Mouse (Mus musculus): ENCODE measurements around the gene Smarca2. TPM values are rescaled to one million over a fixed set of nuclear protein-coding genes. Genes with fewer than 3 reads are reported as not detected.

The Smarca2 gene
- polyA plus RNA-seq, 1 experiment from 2014 or later: 49.4 TPM

DNA sequence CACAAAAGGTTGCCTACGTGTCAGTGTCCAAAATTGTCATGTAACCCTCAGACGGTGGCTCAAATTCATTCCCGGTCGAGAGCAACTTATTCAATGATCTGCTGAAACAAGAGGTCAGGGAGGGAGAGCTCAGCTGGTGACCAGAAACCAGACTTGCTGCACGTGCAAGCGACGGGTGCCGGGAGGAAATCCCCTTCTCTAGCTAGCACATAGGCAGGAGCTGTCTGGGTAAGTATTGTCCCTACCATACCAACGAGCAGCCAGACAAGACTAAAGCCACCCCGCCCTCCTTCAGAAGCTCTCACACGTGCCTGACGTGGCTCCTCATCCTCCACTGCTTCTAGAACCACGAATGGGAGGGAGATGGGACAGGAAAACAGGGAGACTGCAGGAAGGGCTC is 154.4 kb downstream of the Smarca2 start:
- Histone ChIP-seq H3K36me3 (ENCODE audit: control insufficient read depth, insufficient read depth, low read length) (no peaks in the 10 kb centered on the region), H3K27me3 (ENCODE audit: control insufficient read depth, insufficient read depth, low read length) (no peaks in the 10 kb centered on the region), H3K4me3 (replicated peaks; ENCODE audit: low read length) (no peak overlapping the region), H3K4me2 (ENCODE audit: low read depth, low read length) (no peak overlapping the region), H3K9ac (ENCODE audit: low read length) (no peak overlapping the region), H3K9me3 (replicated peaks; ENCODE audit: control insufficient read depth, low read length) (no peaks in the 10 kb centered on the region), H3K27ac (ENCODE audit: low read length) (no peak overlapping the region), H3K4me1 (ENCODE audit: control insufficient read depth, insufficient read depth, low read length) (no peaks in the 10 kb centered on the region; the same call in 1 of the 2 replicates)
- 77% methylated on average over 13 of the region's 13 CpGs for WGBS
- ATAC-seq (ENCODE audit: insufficient read depth, low FRiP score): no peak

- no peak overlapping the region for H3K4me2 ChIP-seq (ENCODE audit: low read depth, low read length)
- no peak overlapping the region for H3K27ac ChIP-seq (ENCODE audit: low read length)
- H3K4me3 ChIP-seq (replicated peaks; ENCODE audit: low read length): no peak overlapping the region
- no peaks in the 10 kb centered on the region for H3K36me3 ChIP-seq (ENCODE audit: control insufficient read depth, insufficient read depth, low read length)
- H3K9me3 ChIP-seq (replicated peaks; ENCODE audit: control insufficient read depth, low read length): no peaks in the 10 kb centered on the region
- H3K4me1 ChIP-seq (ENCODE audit: control insufficient read depth, insufficient read depth, low read length): no peaks in the 10 kb centered on the region; the same call in 1 of the 2 replicates
- H3K9ac ChIP-seq (ENCODE audit: low read length): no peak overlapping the region
- H3K27me3 ChIP-seq (ENCODE audit: control insufficient read depth, insufficient read depth, low read length): no peaks in the 10 kb centered on the region
- ATAC-seq (ENCODE audit: insufficient read depth, low FRiP score): no peak
Measured at GRCm38 (mm10) chr19:26761257-26761656, 156.4 kb downstream of the Smarca2 start.

- WGBS: 84% methylated on average over 7 of the region's 7 CpGs
- no peak for ATAC-seq (ENCODE audit: insufficient read depth, low FRiP score)
- Histone ChIP-seq H3K9ac (ENCODE audit: low read length) (no peak overlapping the region), H3K36me3 (ENCODE audit: control insufficient read depth, insufficient read depth, low read length) (no peaks in the 10 kb centered on the region), H3K9me3 (replicated peaks; ENCODE audit: control insufficient read depth, low read length) (no peaks in the 10 kb centered on the region), H3K4me1 (ENCODE audit: control insufficient read depth, insufficient read depth, low read length) (no peaks in the 10 kb centered on the region), H3K27ac (ENCODE audit: low read length) (no peak overlapping the region), H3K4me2 (ENCODE audit: low read depth, low read length) (no peak overlapping the region), H3K4me3 (replicated peaks; ENCODE audit: low read length) (no peak overlapping the region), H3K27me3 (ENCODE audit: control insufficient read depth, insufficient read depth, low read length) (no peaks in the 10 kb centered on the region)
Measured at GRCm38 (mm10) chr19:26765483-26765882, 160.6 kb downstream of the Smarca2 start.

GRCm38 (mm10) chr19:26767454-26767853 is 162.6 kb downstream of the Smarca2 start:
- no peak overlapping the region for H3K4me2 ChIP-seq (ENCODE audit: low read depth, low read length)
- no peaks in the 10 kb centered on the region for H3K4me1 ChIP-seq (ENCODE audit: control insufficient read depth, insufficient read depth, low read length)
- ATAC-seq (ENCODE audit: insufficient read depth, low FRiP score): no peak
- no peak overlapping the region for H3K9ac ChIP-seq (ENCODE audit: low read length)
- H3K27me3 ChIP-seq (ENCODE audit: control insufficient read depth, insufficient read depth, low read length): no peaks in the 10 kb centered on the region
- H3K4me3 ChIP-seq (replicated peaks; ENCODE audit: low read length): no peak overlapping the region
- 94% methylated on average over 13 of the region's 13 CpGs for WGBS
- H3K9me3 ChIP-seq (replicated peaks; ENCODE audit: control insufficient read depth, low read length): no peaks in the 10 kb centered on the region
- no peaks in the 10 kb centered on the region for H3K36me3 ChIP-seq (ENCODE audit: control insufficient read depth, insufficient read depth, low read length)
- H3K27ac ChIP-seq (ENCODE audit: low read length): no peak overlapping the region

GRCm38 (mm10) chr19:26767941-26768340 is 163.1 kb downstream of the Smarca2 start:
- 90% methylated on average over 6 of the region's 6 CpGs for whole genome bisulfite sequencing
- H3K4me2 ChIP-seq (ENCODE audit: low read depth, low read length): no peak overlapping the region
- no peak overlapping the region for H3K27ac ChIP-seq (ENCODE audit: low read length)
- H3K9me3 ChIP-seq (replicated peaks; ENCODE audit: control insufficient read depth, low read length): no peaks in the 10 kb centered on the region
- no peak overlapping the region for H3K9ac ChIP-seq (ENCODE audit: low read length)
- no peaks in the 10 kb centered on the region for H3K4me1 ChIP-seq (ENCODE audit: control insufficient read depth, insufficient read depth, low read length)
- ATAC-seq (ENCODE audit: insufficient read depth, low FRiP score): no peak
- no peaks in the 10 kb centered on the region for H3K36me3 ChIP-seq (ENCODE audit: control insufficient read depth, insufficient read depth, low read length)
- no peaks in the 10 kb centered on the region for H3K27me3 ChIP-seq (ENCODE audit: control insufficient read depth, insufficient read depth, low read length)
- no peak overlapping the region for H3K4me3 ChIP-seq (replicated peaks; ENCODE audit: low read length)

DNA sequence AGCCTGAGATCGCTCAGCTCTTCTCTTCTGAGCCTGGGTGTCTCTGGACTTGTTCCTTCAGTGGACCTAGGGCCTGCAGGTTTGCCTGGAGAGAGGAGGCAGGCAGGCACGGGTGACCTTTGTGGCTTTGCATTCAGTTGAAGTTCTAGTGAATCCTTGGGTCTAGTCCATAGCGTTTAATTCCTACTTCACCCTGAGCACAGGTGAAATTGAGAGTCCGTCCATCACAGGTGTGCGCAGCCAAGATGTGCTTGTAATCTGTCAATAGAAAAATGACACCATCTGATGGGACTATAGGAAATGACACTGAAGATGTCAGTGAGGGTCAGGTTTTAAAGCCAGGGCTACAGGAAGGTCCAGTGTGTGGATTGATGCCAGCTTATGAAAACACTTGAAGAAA is 164.0 kb downstream of the Smarca2 start:
- no peak overlapping the region for H3K4me3 ChIP-seq (replicated peaks; ENCODE audit: low read length)
- H3K27ac ChIP-seq (ENCODE audit: low read length): no peak overlapping the region
- no peaks in the 10 kb centered on the region for H3K9me3 ChIP-seq (replicated peaks; ENCODE audit: control insufficient read depth, low read length)
- H3K4me1 ChIP-seq (ENCODE audit: control insufficient read depth, insufficient read depth, low read length): no peaks in the 10 kb centered on the region
- H3K36me3 ChIP-seq (ENCODE audit: control insufficient read depth, insufficient read depth, low read length): no peaks in the 10 kb centered on the region
- H3K27me3 ChIP-seq (ENCODE audit: control insufficient read depth, insufficient read depth, low read length): no peaks in the 10 kb centered on the region
- no peak overlapping the region for H3K9ac ChIP-seq (ENCODE audit: low read length)
- no peak for ATAC-seq (ENCODE audit: insufficient read depth, low FRiP score)
- WGBS: 94% methylated on average over 5 of the region's 5 CpGs
- no peak overlapping the region for H3K4me2 ChIP-seq (ENCODE audit: low read depth, low read length)

- H3K4me1 ChIP-seq (ENCODE audit: control insufficient read depth, insufficient read depth, low read length): no peaks in the 10 kb centered on the region
- H3K27ac ChIP-seq (ENCODE audit: low read length): no peak overlapping the region
- H3K9me3 ChIP-seq (replicated peaks; ENCODE audit: control insufficient read depth, low read length): no peaks in the 10 kb centered on the region
- ATAC-seq (ENCODE audit: insufficient read depth, low FRiP score): no peak
- no peaks in the 10 kb centered on the region for H3K36me3 ChIP-seq (ENCODE audit: control insufficient read depth, insufficient read depth, low read length)
- no peak overlapping the region for H3K4me2 ChIP-seq (ENCODE audit: low read depth, low read length)
- WGBS: 69% methylated on average over 16 of the region's 16 CpGs
- no peaks in the 10 kb centered on the region for H3K27me3 ChIP-seq (ENCODE audit: control insufficient read depth, insufficient read depth, low read length)
- H3K4me3 ChIP-seq (replicated peaks; ENCODE audit: low read length): no peak overlapping the region
- H3K9ac ChIP-seq (ENCODE audit: low read length): no peak overlapping the region
Measured at GRCm38 (mm10) chr19:26769609-26770500, 165.0 kb downstream of the Smarca2 start.

- H3K36me3 ChIP-seq (ENCODE audit: control insufficient read depth, insufficient read depth, low read length): no peaks in the 10 kb centered on the region
- WGBS: 70% methylated on average over 6 of the region's 6 CpGs
- no peak overlapping the region for H3K27ac ChIP-seq (ENCODE audit: low read length)
- no peak overlapping the region for H3K9ac ChIP-seq (ENCODE audit: low read length)
- no peaks in the 10 kb centered on the region for H3K9me3 ChIP-seq (replicated peaks; ENCODE audit: control insufficient read depth, low read length)
- no peaks in the 10 kb centered on the region for H3K27me3 ChIP-seq (ENCODE audit: control insufficient read depth, insufficient read depth, low read length)
- ATAC-seq (ENCODE audit: insufficient read depth, low FRiP score): no peak
- H3K4me3 ChIP-seq (replicated peaks; ENCODE audit: low read length): no peak overlapping the region
- no peak overlapping the region for H3K4me2 ChIP-seq (ENCODE audit: low read depth, low read length)
- no peaks in the 10 kb centered on the region for H3K4me1 ChIP-seq (ENCODE audit: control insufficient read depth, insufficient read depth, low read length)
Measured at GRCm38 (mm10) chr19:26770592-26770991, 165.7 kb downstream of the Smarca2 start.

- no peak for ATAC-seq (ENCODE audit: insufficient read depth, low FRiP score)
Measured at GRCm38 (mm10) chr19:26772051-26772583, 167.3 kb downstream of the Smarca2 start.

More at GRCm38 (mm10) chr19:26772051-26772583, 167.3 kb downstream of the Smarca2 start:
- H3K4me3 ChIP-seq (replicated peaks; ENCODE audit: low read length): no peak overlapping the region
- no peak overlapping the region for H3K9ac ChIP-seq (ENCODE audit: low read length)
- no peak overlapping the region for H3K27ac ChIP-seq (ENCODE audit: low read length)
- WGBS: 94% methylated on average over 11 of the region's 11 CpGs
- no peaks in the 10 kb centered on the region for H3K4me1 ChIP-seq (ENCODE audit: control insufficient read depth, insufficient read depth, low read length)
- H3K27me3 ChIP-seq (ENCODE audit: control insufficient read depth, insufficient read depth, low read length): no peaks in the 10 kb centered on the region
- H3K36me3 ChIP-seq (ENCODE audit: control insufficient read depth, insufficient read depth, low read length): peaks cover 5% of the 10 kb centered on the region; the same call in 1 of the 2 replicates
- no peaks in the 10 kb centered on the region for H3K9me3 ChIP-seq (replicated peaks; ENCODE audit: control insufficient read depth, low read length)
- H3K4me2 ChIP-seq (ENCODE audit: low read depth, low read length): no peak overlapping the region
